Mouse (Mus musculus) midbrain, embryonic 15.5 days (tissue): ENCODE data around the gene Zdhhc8. TPM values are rescaled to one million over a fixed set of nuclear protein-coding genes. Genes with fewer than 3 reads are reported as not detected.

Experiments used
- ATAC-seq: fragments of 200-750 bp; cut with Nextera tagmentation; replicated peaks from 2 replicates; pipeline ENCODE4 v1.8.0; 2017; ENCODE audit warnings: moderate TSS enrichment
- H3K27ac ChIP-seq: fragments of 300-500 bp; sonication (generic); 2 replicates; pipeline ENCODE4 v1.5.1; 2015; ENCODE audit warnings: mild to moderate bottlenecking, inconsistent platforms
- H3K27me3 ChIP-seq: fragments of 300-500 bp; sonication (generic); replicated peaks from 2 replicates; pipeline ENCODE4 v1.6.1; 2015; ENCODE audit warnings: inconsistent platforms
- H3K36me3 ChIP-seq: fragments of 300-500 bp; sonication (generic); replicated peaks from 2 replicates; pipeline ENCODE4 v1.6.1; 2015; ENCODE audit warnings: inconsistent platforms
- H3K4me1 ChIP-seq: fragments of 300-500 bp; sonication (generic); 2 replicates; pipeline ENCODE4 v1.6.1; 2015; ENCODE audit warnings: inconsistent platforms
- H3K4me2 ChIP-seq: fragments of 300-500 bp; sonication (generic); 2 replicates; pipeline ENCODE4 v1.6.1; 2015; ENCODE audit warnings: inconsistent platforms, mild to moderate bottlenecking, moderate library complexity
- H3K4me3 ChIP-seq: fragments of 300-500 bp; sonication (generic); 2 replicates; pipeline ENCODE4 v1.5.1; 2015; ENCODE audit warnings: mild to moderate bottlenecking, inconsistent platforms
- H3K9ac ChIP-seq: fragments of 300-500 bp; sonication (generic); 2 replicates; pipeline ENCODE4 v1.6.1; 2015; ENCODE audit warnings: mild to moderate bottlenecking, inconsistent platforms
- H3K9me3 ChIP-seq: fragments of 300-500 bp; sonication (generic); 2 replicates; pipeline ENCODE4 v1.6.1; 2016; ENCODE audit warnings: inconsistent platforms
- WGBS: fragments of 180-500 bp; shearing (Covaris S2); methylation state at CpG from one replicate; pipeline ENCODE4 v1.1.7; 2015; ENCODE audit warnings: mixed read lengths; 5-methylcytosine and 5-hydroxymethylcytosine counted together
- polyA plus RNA-seq: library from polyadenylated mRNA; unstranded; fragments of >200 nt; fragmentation: Nextera tagmentation; extraction: Ambion mirVana; gene quantifications from 2 replicates; pipeline ENCODE4 v1.2.1, GENCODE M21; 2015

The Zdhhc8 gene
- polyA plus RNA-seq, 1 experiment from 2014 or later = 15.4 TPM

DNA sequence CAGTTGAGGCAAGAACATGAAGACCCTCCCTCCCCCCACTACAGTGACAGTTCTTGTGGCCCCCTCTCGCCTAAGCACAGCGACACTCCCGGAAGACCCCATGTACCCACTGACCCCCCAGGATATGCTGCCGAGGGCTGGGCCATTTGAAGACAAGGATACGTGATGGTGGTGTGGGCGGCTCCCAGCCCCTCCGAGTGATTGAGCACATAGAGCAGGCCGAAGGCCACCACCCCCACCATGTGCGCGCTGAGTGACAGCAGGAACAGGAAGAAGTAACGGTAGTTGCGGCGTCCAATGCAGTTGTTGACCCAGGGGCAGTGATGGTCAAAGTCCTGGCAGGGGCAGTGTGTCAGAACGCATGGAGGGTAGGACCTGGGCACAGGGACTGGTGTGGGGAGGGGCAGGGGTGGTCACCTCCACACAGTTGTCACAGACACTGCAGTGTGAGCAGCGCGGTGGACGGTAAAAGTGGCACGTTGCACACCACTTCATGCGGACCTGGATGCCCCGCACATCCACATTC, 7.0 kb downstream of the Zdhhc8 start:
- H3K4me3 ChIP-seq = no peak overlapping the region
- no peak for ATAC-seq
- H3K4me1 ChIP-seq = peaks cover 16% of the 10 kb centered on the region
- 95% methylated on average over 20 of the region's 20 CpGs for WGBS
- peaks cover 45% of the 10 kb centered on the region for H3K36me3 ChIP-seq
- H3K27me3 ChIP-seq = no peaks in the 10 kb centered on the region
- H3K4me2 ChIP-seq = no peak overlapping the region
- H3K9me3 ChIP-seq = no peaks in the 10 kb centered on the region
- H3K27ac ChIP-seq = no peak overlapping the region
- H3K9ac ChIP-seq = no peak overlapping the region

DNA sequence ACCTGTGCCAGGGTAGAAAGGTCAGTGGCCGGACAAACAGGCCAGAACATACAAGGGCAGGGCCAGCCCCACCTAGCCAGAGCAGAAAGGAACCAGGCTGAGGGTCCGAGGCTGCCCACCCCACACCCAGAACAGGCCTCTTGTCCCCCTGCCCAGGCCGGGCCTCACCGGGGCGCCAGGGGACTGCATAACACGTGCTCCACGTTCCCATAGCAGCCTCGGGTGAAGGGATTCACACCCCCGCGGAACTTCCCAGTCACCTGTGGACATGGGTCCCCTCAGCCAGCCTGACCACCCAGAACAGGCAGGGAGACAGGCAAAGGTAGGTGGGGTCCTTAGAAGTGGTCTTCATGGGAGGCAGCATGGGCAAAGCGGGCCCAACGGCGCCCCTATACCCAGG, 7.7 kb downstream of the Zdhhc8 start:
- Histone ChIP-seq H3K9me3 (no peaks in the 10 kb centered on the region), H3K9ac (no peak overlapping the region), H3K4me1 (peaks cover 16% of the 10 kb centered on the region), H3K36me3 (peaks cover 53% of the 10 kb centered on the region), H3K27me3 (no peaks in the 10 kb centered on the region), H3K4me3 (no peak overlapping the region), H3K27ac (no peak overlapping the region), H3K4me2 (no peak overlapping the region)
- ATAC-seq = no peak
- 94% methylated on average over 13 of the region's 13 CpGs for WGBS

DNA sequence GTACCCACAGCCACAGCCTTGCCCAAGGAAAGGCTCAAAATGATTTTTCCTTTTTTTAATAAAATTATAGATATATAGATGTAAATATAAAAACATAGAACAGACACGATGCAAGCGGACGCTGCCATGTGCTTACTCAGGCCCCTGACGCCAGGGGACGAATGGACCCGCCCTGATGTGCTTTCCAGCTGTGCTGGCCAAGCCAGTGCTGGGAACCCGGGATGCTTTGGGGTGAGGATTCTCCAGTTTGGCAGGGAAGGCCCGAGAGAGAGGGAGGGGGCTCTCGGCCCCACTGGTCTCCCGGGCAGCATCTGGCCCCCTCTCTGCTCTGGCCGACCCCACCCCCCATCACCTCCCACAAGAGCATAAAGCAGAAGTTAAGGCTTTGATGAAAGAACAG, 12.7 kb downstream of the Zdhhc8 start:
- no peak overlapping the region for H3K4me2 ChIP-seq
- no peak for ATAC-seq
- no peak overlapping the region for H3K27ac ChIP-seq
- WGBS = 88% methylated on average over 11 of the region's 11 CpGs
- H3K4me1 ChIP-seq = peaks cover 12% of the 10 kb centered on the region
- H3K36me3 ChIP-seq = peaks cover 43% of the 10 kb centered on the region
- H3K9me3 ChIP-seq = no peaks in the 10 kb centered on the region
- no peak overlapping the region for H3K9ac ChIP-seq
- no peaks in the 10 kb centered on the region for H3K27me3 ChIP-seq
- no peak overlapping the region for H3K4me3 ChIP-seq

DNA sequence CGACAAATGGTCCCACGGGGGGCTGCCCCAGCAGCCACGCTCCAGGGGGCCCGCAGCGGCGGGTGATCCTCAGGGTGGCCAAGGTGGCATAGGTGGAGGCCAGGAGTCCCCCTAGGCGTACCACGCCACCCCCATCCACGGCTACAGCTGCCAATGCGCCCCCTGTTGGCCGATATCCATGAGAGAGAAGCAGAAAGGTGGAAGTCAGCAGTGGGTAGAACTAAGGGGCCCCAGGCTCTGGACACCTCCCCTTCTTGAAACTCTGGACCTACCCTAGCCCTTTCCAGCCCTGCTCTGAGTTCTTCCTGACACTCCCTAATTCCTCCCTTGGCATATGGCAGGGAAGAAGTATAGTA, 13.4 kb downstream of the Zdhhc8 start:
- no peak for ATAC-seq
- Histone ChIP-seq H3K27ac (no peak overlapping the region), H3K4me2 (no peak overlapping the region), H3K27me3 (no peaks in the 10 kb centered on the region), H3K36me3 (peaks cover 38% of the 10 kb centered on the region), H3K4me3 (no peak overlapping the region), H3K9me3 (no peaks in the 10 kb centered on the region), H3K4me1 (peaks cover 12% of the 10 kb centered on the region), H3K9ac (no peak overlapping the region)
- WGBS = 77% methylated on average over 11 of the region's 11 CpGs

DNA sequence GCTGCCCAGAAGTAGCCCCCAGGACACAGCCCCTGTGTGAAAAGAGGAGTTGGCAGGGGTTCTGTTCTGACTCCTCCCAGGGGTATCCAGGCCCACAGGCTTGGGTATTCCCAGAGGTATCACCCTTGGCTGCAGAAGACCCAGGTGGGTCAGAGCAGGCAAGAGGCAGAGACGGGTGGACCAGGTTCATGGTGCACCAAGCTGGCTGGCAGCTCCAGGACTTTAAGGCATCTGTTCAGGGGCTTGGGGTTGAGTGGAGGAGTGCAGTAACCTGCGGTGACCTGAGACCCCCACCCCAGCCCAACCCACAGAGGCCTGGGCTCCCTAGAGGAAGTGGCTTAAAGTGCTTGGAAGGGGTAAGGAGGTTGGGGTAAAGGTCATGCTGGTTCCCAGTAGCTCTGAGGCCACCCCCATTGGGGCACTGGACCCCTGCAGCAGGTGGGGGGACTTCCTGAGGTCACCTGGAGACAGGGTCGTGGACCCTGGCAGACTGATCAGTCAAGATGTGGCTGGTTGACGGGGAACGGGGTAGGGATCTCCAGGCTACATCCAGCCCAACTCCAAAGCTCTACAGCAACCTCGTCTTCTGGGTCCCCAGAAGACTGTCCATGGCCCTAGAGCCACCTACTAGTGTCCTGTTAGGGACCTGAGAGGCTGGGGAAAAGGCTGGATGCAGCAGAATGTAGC, 13.9 kb downstream of the Zdhhc8 start:
- no peaks in the 10 kb centered on the region for H3K9me3 ChIP-seq
- no peak overlapping the region for H3K9ac ChIP-seq
- H3K27ac ChIP-seq = no peak overlapping the region
- no peak overlapping the region for H3K4me3 ChIP-seq
- peaks cover 38% of the 10 kb centered on the region for H3K36me3 ChIP-seq
- ATAC-seq = 0 out of 2 replicates have a peak, but pooled peaks have one; percentile 6
- no peak overlapping the region for H3K4me2 ChIP-seq
- no peaks in the 10 kb centered on the region for H3K27me3 ChIP-seq
- peaks cover 15% of the 10 kb centered on the region for H3K4me1 ChIP-seq
- WGBS = 91% methylated on average over 6 of the region's 6 CpGs

DNA sequence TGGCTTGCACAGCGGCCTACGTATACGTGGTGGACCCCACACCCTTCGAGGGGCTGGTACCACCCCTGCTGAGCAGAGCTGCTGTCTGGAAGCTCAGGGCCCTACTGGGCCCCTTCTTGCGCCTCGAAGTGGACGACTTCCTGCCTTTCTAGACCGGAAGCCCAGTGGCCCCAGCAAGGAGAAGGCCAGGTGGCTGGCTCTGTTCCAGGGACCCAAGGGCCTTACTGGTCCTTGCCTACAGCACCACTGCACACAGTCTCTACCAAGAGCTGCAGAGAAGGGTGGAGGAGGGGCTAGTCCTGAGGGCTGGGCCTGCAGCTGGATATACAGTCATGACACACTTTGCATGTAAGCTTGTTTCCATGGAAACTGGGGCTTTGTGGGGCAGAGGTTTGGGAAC, 14.9 kb downstream of the Zdhhc8 start:
- Histone ChIP-seq H3K4me1 (peaks cover 25% of the 10 kb centered on the region), H3K4me2 (no peak overlapping the region), H3K9me3 (no peaks in the 10 kb centered on the region), H3K36me3 (peaks cover 28% of the 10 kb centered on the region), H3K9ac (no peak overlapping the region), H3K27me3 (no peaks in the 10 kb centered on the region), H3K4me3 (no peak overlapping the region), H3K27ac (no peak overlapping the region)
- no peak for ATAC-seq
- 66% methylated on average over 8 of the region's 8 CpGs for WGBS

DNA sequence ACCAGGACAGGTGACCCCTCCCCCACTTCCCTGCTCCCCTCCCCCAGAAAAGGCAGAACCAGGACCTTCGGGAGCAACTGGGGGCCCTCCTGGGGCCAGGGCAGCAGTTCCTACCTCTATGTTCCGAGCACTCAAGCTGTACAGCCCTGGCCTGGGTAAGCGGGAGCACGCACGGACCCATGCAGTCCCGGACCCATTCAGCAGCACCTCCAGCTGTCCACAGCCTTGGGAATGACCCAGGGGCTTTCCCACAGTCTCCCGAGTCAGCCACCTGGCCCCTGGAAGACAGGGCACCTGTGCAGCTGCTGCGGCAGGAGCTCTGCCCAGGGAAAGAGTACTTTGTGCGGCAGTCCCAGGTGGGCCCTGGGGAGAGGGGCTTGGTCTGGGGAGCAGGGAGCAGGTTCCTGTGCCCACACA, 16.3 kb downstream of the Zdhhc8 start:
- H3K27ac ChIP-seq = no peak overlapping the region
- H3K4me2 ChIP-seq = no peak overlapping the region
- no peak for ATAC-seq
- H3K9ac ChIP-seq = no peak overlapping the region
- WGBS = 83% methylated on average over 9 of the region's 9 CpGs
- H3K27me3 ChIP-seq = no peaks in the 10 kb centered on the region
- peaks cover 39% of the 10 kb centered on the region for H3K4me1 ChIP-seq
- peaks cover 14% of the 10 kb centered on the region for H3K36me3 ChIP-seq
- H3K9me3 ChIP-seq = no peaks in the 10 kb centered on the region
- no peak overlapping the region for H3K4me3 ChIP-seq

DNA sequence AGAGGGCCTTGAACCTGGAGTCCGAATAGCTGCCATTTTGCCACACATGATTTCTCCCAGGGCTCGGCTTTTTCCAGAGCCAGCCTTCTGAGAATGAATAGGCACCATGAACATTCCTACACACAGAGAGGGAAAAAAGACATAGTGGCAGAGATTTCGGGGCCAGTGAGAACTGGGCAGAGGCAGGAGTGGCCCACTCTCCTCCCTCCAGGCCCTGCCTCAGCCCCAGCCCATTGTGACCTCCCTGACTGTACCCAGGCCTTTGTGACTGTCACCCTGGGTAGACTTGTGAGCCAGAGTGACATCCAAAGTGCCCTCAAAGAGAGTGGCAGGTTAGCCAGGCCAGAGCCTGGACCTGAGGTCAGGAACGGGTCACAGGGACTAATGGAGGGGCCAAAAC, 17.4 kb downstream of the Zdhhc8 start, which contains the start of gene Ccdc188:
Gene Ccdc188 (plus strand): TSS at position 301 of the 400 bp plus-strand sequence.
- H3K27me3 ChIP-seq = no peaks in the 10 kb centered on the region
- ATAC-seq = no peak
- H3K27ac ChIP-seq = no peak within 1 kb of the TSS
- WGBS = 89% methylated on average over 4 of the region's 4 CpGs
- H3K4me3 ChIP-seq = no peak within 1 kb of the TSS
- no peak within 1 kb of the TSS for H3K9ac ChIP-seq
- H3K36me3 ChIP-seq = peaks cover 4% of the 10 kb centered on the region; the same call in 1 of the 2 replicates
- peaks cover 50% of the 10 kb centered on the region for H3K4me1 ChIP-seq
- H3K4me2 ChIP-seq = no peak within 1 kb of the TSS
- H3K9me3 ChIP-seq = no peaks in the 10 kb centered on the region

DNA sequence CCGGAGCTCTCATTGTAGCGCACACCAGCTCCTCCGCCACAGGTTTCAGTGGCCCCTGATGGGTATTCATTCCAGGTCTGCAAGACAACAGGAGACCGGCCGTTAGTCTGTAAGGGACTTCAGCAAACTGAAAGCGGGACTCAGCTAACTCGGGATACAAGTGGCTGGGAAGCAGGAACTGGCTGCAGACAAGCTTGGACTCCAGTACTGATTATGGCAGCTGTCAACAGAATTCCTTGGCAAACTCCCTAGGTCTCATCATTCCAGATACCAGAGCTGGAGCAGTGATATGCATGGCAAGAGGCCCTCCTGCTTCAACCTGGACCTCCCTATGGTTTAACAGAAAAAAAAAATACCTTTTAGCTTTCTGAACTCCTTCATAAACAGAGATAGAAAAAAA, 20.1 kb downstream of the Zdhhc8 start:
- H3K36me3 ChIP-seq = no peaks in the 10 kb centered on the region
- H3K27me3 ChIP-seq = no peaks in the 10 kb centered on the region
- H3K9me3 ChIP-seq = no peaks in the 10 kb centered on the region
- H3K4me3 ChIP-seq = peak overlapping the region; percentile 25
- H3K4me1 ChIP-seq = peaks cover 56% of the 10 kb centered on the region
- peak overlapping the region; percentile 37; the same call in 1 of the 2 replicates for H3K9ac ChIP-seq
- no peak for ATAC-seq
- H3K27ac ChIP-seq = peak overlapping the region; percentile 85
- H3K4me2 ChIP-seq = peak overlapping the region; percentile 49
- 59% methylated on average over 7 of the region's 7 CpGs for WGBS

DNA sequence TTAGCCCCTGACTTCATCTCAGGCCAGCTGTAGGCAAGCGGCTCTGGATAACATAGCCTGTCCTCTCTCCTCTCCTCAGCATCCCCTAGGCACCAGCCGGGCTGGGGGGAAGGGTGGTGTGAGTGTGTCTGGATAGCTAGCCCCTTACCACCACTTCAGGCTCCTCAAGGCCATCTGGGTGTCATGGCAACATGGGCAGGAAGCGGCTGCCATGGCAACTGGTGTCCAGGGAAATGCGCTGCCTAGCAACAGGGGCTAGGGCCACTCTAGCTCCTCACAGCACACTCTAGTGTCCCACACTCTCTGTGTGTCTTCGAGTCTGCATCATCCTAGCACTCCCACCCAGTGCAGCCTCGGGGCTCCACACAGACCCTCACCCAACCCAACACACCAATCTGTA, 21.2 kb downstream of the Zdhhc8 start:
- peak overlapping the region; percentile 37; the same call in 1 of the 2 replicates for H3K9ac ChIP-seq
- WGBS = 3% methylated on average over 6 of the region's 6 CpGs
- H3K4me2 ChIP-seq = peak overlapping the region; percentile 49
- ATAC-seq = peak; percentile 94
- H3K9me3 ChIP-seq = no peaks in the 10 kb centered on the region
- no peaks in the 10 kb centered on the region for H3K27me3 ChIP-seq
- H3K36me3 ChIP-seq = no peaks in the 10 kb centered on the region
- H3K4me3 ChIP-seq = peak overlapping the region; percentile 25
- peak overlapping the region; percentile 85 for H3K27ac ChIP-seq
- peaks cover 55% of the 10 kb centered on the region for H3K4me1 ChIP-seq

DNA sequence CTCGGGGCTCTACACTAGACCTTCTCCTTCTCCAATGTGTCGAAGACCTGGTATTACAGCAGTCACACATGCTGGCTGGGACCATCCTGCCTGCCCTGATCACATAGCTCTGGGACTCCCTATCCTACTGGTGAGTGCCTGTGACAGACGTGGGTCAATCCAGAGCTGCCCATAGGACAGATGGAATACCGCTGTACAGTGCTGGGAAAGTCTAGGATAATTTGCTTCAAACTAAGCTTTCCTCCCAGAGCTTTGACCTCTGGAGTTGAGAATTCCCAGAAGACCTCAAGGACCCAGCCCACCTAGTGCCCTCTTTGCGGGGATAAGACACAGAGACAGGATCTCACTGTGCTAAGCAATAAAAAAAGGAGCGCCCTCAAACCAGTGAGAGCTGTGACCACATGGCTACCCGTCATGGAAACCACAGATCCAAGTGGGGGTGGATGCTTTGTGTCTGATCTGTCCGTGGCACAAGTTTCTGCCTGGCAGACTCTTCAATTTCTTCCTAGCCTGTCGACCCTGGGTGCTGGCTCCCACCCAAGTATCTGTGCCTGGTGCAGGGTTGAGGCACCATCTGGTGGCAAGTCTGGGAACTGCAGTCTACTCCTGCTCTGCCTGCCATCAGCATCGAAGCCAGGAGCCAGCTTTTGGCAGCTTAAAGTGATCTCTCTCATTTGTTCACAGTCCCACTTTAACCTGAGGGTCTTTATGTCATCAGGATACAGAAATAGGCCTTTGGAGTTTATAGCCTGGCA, 23.3 kb downstream of the Zdhhc8 start:
- no peak overlapping the region for H3K9ac ChIP-seq
- WGBS = 47% methylated on average over 10 of the region's 10 CpGs
- H3K4me1 ChIP-seq = peaks cover 50% of the 10 kb centered on the region
- no peaks in the 10 kb centered on the region for H3K36me3 ChIP-seq
- ATAC-seq = peak; percentile 6; the same call in 1 of the 2 replicates
- 0 out of 2 replicates have a peak, but pooled peaks cover under 1% of the 10 kb centered on the region for H3K27me3 ChIP-seq
- no peak overlapping the region for H3K4me3 ChIP-seq
- H3K4me2 ChIP-seq = no peak overlapping the region
- H3K27ac ChIP-seq = no peak overlapping the region; the same call in 1 of the 2 replicates
- no peaks in the 10 kb centered on the region for H3K9me3 ChIP-seq

DNA sequence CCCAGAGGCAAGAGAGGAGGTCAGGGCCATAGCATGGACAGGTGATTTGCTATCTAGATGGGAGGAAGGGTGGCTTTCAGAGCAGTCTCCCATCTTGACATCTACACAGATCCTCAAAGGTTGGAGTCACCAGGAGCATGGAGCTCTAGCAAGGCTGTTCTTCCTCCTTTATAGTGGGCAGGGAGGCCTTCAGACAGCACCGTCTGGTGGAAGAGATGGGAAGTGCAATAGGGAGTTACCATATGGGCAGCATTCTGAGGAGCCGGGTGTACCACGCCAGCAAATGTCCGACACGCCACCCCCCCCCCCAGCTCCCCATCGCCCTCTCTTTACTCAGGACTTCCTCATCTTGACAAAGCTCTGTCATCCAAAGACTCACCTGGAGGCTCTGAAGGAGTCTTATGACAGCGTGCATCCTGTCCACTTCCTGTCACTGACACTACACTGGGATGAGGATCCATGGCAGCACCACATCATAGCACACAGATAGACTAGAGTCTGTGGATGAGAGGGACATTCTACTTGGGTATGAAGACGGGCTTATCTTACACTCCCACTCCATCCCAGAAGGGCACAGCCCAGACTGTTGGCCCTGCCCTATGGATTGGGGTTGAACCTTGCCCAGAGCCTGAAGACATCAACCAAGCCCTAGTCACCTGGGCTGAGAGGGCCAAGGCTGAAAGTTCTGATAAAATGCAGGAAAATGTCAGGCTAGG, 24.1 kb downstream of the Zdhhc8 start:
- H3K9ac ChIP-seq = no peak overlapping the region
- H3K27ac ChIP-seq = no peak overlapping the region
- peaks cover 46% of the 10 kb centered on the region for H3K4me1 ChIP-seq
- WGBS = 27% methylated on average over 8 of the region's 8 CpGs
- 0 out of 2 replicates have a peak, but pooled peaks cover 2% of the 10 kb centered on the region for H3K27me3 ChIP-seq
- no peak overlapping the region for H3K4me2 ChIP-seq
- no peak for ATAC-seq
- H3K9me3 ChIP-seq = no peaks in the 10 kb centered on the region
- no peaks in the 10 kb centered on the region for H3K36me3 ChIP-seq
- H3K4me3 ChIP-seq = no peak overlapping the region
